Mouse (Mus musculus) spleen, adult 2 months (tissue): ENCODE results near the gene Kxd1.

Experiments used
- CTCF ChIP-seq: fragments of 200-500 bp; IDR thresholded peaks from 2 replicates; pipeline ENCODE4 v1.5.1; 2011; ENCODE audit warnings: mild to moderate bottlenecking, inconsistent platforms; ENCODE audit not compliant: insufficient read depth, insufficient read length, insufficient replicate concordance; ENCODE audit errors: extremely low read depth
- POLR2A ChIP-seq: fragments of 200-500 bp; IDR thresholded peaks from 2 replicates; pipeline ENCODE4 v1.6.1; 2011; ENCODE audit warnings: low read depth, low read length, inconsistent platforms

DNA sequence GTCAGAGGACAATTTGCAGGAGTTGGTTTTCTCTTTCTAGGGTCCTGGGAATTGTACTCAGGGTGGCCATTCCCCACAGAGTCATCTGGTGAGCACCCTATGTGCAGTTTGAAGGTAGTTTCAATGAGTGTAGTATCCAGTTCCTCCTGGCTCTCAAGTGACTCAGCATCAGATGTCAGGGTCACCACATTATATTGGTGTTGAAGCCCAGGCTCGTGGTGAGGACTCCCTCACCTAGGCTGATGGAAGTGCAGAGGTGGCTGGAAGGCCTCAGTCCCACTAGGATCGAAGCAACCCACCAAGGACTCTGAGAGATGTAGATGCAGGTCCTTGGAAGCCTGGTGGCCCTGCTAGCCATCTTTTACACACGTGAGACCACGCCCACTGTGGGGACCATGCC is 18.7 kb upstream of the Kxd1 start:
- TF ChIP-seq CTCF (no peak), POLR2A (no peak)
